Mouse (Mus musculus): ENCODE results near the gene Noc2l. TPM values are rescaled to one million over a fixed set of nuclear protein-coding genes. Genes with fewer than 3 reads are reported as not detected.

The Noc2l gene
- polyA plus RNA-seq, 1 experiment from 2014 or later, result 103 TPM

DNA sequence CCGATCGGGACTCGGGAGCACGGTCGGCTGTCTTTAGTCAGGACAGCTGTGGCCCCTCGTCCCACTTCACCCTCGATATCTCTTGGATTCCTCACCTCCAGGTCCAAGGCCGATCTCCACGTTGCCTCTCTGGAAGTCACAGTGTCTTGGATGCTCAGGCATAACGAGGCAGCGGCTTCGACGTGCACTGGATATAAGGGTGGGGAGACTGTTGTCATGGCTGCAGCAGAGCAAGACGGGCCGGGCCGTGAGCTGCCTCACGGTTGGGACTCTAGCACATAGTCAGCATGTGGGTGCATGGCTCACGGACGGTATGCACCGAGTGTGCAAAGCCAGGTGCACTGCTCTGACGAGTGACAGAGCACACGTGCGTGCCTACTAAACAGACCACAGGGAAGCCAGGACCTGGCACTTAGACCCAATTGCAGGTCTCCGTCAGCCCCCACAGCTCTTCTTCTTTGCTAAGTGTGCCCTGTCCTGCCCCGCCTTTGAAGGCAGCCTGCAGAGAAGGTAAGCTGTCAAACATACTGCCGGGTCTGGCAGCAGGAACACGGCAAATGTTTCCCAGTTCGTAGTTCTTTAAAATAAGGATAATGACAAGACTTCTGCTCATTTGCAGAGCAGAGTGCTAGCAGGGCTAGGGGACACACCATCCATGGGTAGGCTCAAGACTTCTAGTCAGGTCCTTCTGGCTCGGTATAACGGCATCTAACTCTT is 18.7 kb downstream of the Noc2l start:
- Histone ChIP-seq H3K27ac (0 out of 2 replicates have a peak overlapping the region, but pooled peaks have one; percentile 40), H3K4me3 (peak overlapping the region; percentile 37), H3K27me3 (ENCODE audit: low read depth, poor library complexity, severe bottlenecking) (peaks cover 51% of the 10 kb centered on the region), H3K36me3 (peaks cover 1% of the 10 kb centered on the region), H3K4me1 (peaks cover 20% of the 10 kb centered on the region), H3K9me3 (replicated peaks) (no peaks in the 10 kb centered on the region)
- WGBS, result 2% methylated on average over 30 of the region's 30 CpGs
- peak; percentile 59 for DNase-seq (ENCODE audit: low spot score)

DNA sequence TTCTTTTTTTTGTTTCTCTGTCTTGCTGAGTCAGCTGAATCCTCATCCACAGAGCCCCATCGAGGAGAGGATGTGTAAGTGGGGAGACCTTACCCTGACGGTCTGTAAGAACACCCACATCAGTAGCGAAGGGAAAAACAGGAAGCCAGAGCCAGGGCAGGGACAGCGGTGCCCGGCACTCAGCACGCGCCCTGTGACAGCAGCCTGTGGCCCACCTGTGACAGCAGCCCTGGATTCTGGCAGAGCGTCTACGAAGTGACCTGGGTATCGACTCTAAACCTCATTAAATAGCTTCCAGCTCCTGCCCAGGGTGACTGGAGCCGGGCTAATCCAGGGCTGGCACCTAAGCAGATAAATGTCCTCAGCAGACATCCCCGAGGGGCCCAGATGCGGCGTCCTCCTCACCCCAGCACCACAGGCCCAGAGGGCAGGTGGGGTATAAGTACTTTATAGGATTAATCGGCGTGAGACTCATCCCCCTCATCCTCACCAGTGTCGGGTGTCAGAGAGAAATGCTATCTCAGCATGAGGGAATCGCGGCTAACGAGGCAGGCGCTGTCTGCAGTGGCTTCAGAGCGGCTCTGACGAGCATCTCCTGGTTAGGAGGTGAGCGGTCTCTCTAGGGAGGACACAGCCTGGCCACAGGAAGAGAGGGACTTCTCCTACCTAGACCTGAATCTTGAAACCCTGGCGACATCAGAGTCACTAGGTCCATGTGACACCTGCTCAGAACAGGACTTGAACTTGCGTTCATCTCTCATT is 19.4 kb downstream of the Noc2l start, which contains the start of gene Samd11:
Gene Samd11 (minus strand): TSS at position 580 of the 762 bp plus-strand sequence.
- 3% methylated on average over 26 of the region's 26 CpGs for WGBS
- Histone ChIP-seq H3K27me3 (ENCODE audit: low read depth, poor library complexity, severe bottlenecking) (peaks cover 49% of the 10 kb centered on the region), H3K27ac (0 out of 2 replicates have a peak within 1 kb of the TSS, but pooled peaks have one; percentile 40), H3K36me3 (no peaks in the 10 kb centered on the region), H3K4me1 (peaks cover 16% of the 10 kb centered on the region), H3K9me3 (replicated peaks) (no peaks in the 10 kb centered on the region), H3K4me3 (peak within 1 kb of the TSS; percentile 37; the same call in 1 of the 2 replicates)
- peak; percentile 47 for DNase-seq (ENCODE audit: low spot score)

Small RNAs within 50 kb of the gene (microRNA-seq; reads per million reads assigned to microRNA genes)
- gene Mir7658, result 8.5 reads per million, percentile 16 among the genes with 10 or more reads in this experiment

Other genes starting within 250 kb of the Noc2l start
- gene B3galt6, start 243.4 kb upstream of the Noc2l start, polyA plus RNA-seq (2016; fragmentation: Nextera tagmentation; extraction: Ambion mirVana), result 13.3 and 14.8 TPM in 2 replicates
- gene Sdf4, start 243.1 kb upstream of the Noc2l start, polyA plus RNA-seq (2016; fragmentation: Nextera tagmentation; extraction: Ambion mirVana), result 143 and 149 TPM in 2 replicates
- gene Tnfrsf4, start 222.2 kb upstream of the Noc2l start, polyA plus RNA-seq (2016; fragmentation: Nextera tagmentation; extraction: Ambion mirVana), result 0.60 and 0.61 TPM in 2 replicates
- gene Tnfrsf18, start 209.8 kb upstream of the Noc2l start, polyA plus RNA-seq (2016; fragmentation: Nextera tagmentation; extraction: Ambion mirVana), result 1.2 and 1.5 TPM in 2 replicates
- gene Ttll10, start 176.6 kb upstream of the Noc2l start, polyA plus RNA-seq (2016; fragmentation: Nextera tagmentation; extraction: Ambion mirVana), result 0.54 and 0.67 TPM in 2 replicates
- gene 9430015G10Rik, start 126.0 kb upstream of the Noc2l start, polyA plus RNA-seq (2016; fragmentation: Nextera tagmentation; extraction: Ambion mirVana), result 76.0 and 78.5 TPM in 2 replicates
- 0.77 and 0.96 TPM in 2 replicates for gene Rnf223, start 105.5 kb upstream of the Noc2l start, polyA plus RNA-seq (2016; fragmentation: Nextera tagmentation; extraction: Ambion mirVana)
- gene Agrn, start 38.5 kb upstream of the Noc2l start, polyA plus RNA-seq (2016; fragmentation: Nextera tagmentation; extraction: Ambion mirVana), result 36.5 and 49.0 TPM in 2 replicates
- gene Isg15, start 35.2 kb upstream of the Noc2l start, polyA plus RNA-seq (2016; fragmentation: Nextera tagmentation; extraction: Ambion mirVana), result 0.20 and 0.45 TPM in 2 replicates
- gene AW011738, start 32.7 kb upstream of the Noc2l start, polyA plus RNA-seq (2016; fragmentation: Nextera tagmentation; extraction: Ambion mirVana), result 1.1 and 1.2 TPM in 2 replicates
- 0.18 and 0.29 TPM in 2 replicates for gene Perm1, start 20.1 kb upstream of the Noc2l start, polyA plus RNA-seq (2016; fragmentation: Nextera tagmentation; extraction: Ambion mirVana)
- gene Plekhn1, start 1.2 kb upstream of the Noc2l start, polyA plus RNA-seq (2016; fragmentation: Nextera tagmentation; extraction: Ambion mirVana), result 24.2 and 25.2 TPM in 2 replicates
- 0.59 and 1.1 TPM in 2 replicates for gene Samd11, start 19.6 kb downstream of the Noc2l start, polyA plus RNA-seq (2016; fragmentation: Nextera tagmentation; extraction: Ambion mirVana)
- gene Vmn2r-ps159, start 95.1 kb downstream of the Noc2l start, polyA plus RNA-seq (2016; fragmentation: Nextera tagmentation; extraction: Ambion mirVana), result not detected in 2 replicates